Mouse (Mus musculus) testis, adult 2 months (tissue): ENCODE measurements at regions not wholly inside any gene's neighbourhood (a gene's known extent, or its start where the extent isn't known, plus 50 kb on each side); places are given as distances from the start of the nearest gene placed in this dataset.

Experiments used
- CTCF ChIP-seq: fragments of 200-500 bp; IDR thresholded peaks from 2 replicates; pipeline ENCODE4 v1.5.1; 2012; ENCODE audit warnings: low read depth, mild to moderate bottlenecking, inconsistent platforms, low read length, moderate library complexity; ENCODE audit not compliant: control insufficient read depth, insufficient read depth, insufficient replicate concordance
- POLR2A ChIP-seq: fragments of 200-500 bp; IDR thresholded peaks from 2 replicates; pipeline ENCODE4 v1.6.1; 2012; ENCODE audit warnings: low read depth, mild to moderate bottlenecking, inconsistent platforms, low read length, moderate library complexity; ENCODE audit not compliant: control insufficient read depth

DNA sequence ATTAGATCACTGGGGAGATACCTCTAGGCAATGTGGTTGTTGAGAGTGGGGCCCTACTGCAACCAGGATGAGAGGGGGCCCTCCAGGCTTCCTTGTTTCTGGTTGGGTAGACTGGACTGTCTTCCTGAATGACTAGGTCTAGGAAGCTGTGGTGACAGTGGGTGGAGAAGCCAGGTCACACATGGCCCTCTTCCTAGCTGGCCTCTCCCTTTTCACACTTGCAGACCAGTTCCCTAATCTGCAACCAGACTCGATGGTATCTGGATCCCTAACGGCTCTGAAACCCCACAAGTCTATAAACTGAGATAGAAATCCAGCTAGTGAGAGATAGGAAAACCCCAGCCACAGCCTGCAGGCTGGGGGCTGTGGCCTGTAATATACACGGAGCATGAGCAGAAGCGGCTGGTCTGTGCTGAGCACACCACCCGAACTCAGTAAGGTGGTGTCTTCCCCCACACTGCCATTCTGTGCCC lies 87.8 kb downstream of the Cpn2 start:
- TF ChIP-seq POLR2A (no peak), CTCF (no peak)
